Mouse (Mus musculus) embryonic facial prominence, embryonic 14.5 days (tissue): ENCODE results near the gene Ift74. TPM values are rescaled to one million over a fixed set of nuclear protein-coding genes. Genes with fewer than 3 reads are reported as not detected.
A peak's percentile ranks its signal among the peaks of the same experiment; 100 is the strongest.

Experiments used
- microRNA counts: library from miRNA; unstranded; fragments of <30 nt; microRNA quantifications from one replicate; lab custom pipeline; 2017
- microRNA-seq: library from miRNA; unstranded; fragments of <30 nt; microRNA quantifications from one replicate; pipeline ENCODE4, GENCODE M21; 2016; ENCODE audit warnings: borderline number of aligned reads
- polyA plus RNA-seq: library from polyadenylated mRNA; unstranded; fragments of >200 nt; fragmentation: Nextera tagmentation; extraction: Ambion mirVana; gene quantifications from 2 replicates; pipeline ENCODE4 v1.2.1, GENCODE M21; 2014

Gene Ift74
- polyA plus RNA-seq, 1 experiment from 2014 or later, result 33.5 TPM

MicroRNAs within 50 kb of the gene (microRNA counts, 519-probe panel; counts per million panel counts)
- 2,948 counts per million, percentile 68 among the panel's probes with 10 or more counts for microRNA mmu-miR-872 (lab: Ali Mortazavi, UCI)

Small RNAs within 50 kb of the gene (microRNA-seq; reads per million reads assigned to microRNA genes)
- 2,530 reads per million, percentile 83 among the genes with 10 or more reads in this experiment for gene Mir872

Other genes with a start within 250 kb of the Ift74 start
- gene Gm10306, start 57.9 kb upstream of the Ift74 start, polyA plus RNA-seq, result not detected in 2 replicates
- 17.1 and 18.4 TPM in 2 replicates for gene Caap1, start 57.7 kb upstream of the Ift74 start, polyA plus RNA-seq
- gene Plaa, start 11.2 kb upstream of the Ift74 start, polyA plus RNA-seq, result 58.2 and 62.6 TPM in 2 replicates
- 0.31 and 0.45 TPM in 2 replicates for gene Lrrc19, start 35.7 kb downstream of the Ift74 start, polyA plus RNA-seq
- gene Tek, start 124.8 kb downstream of the Ift74 start, polyA plus RNA-seq, result 21.7 and 22.6 TPM in 2 replicates